Comparison of ENCODE assay signal across 1 mouse cellular context in the genomic region with DNA sequence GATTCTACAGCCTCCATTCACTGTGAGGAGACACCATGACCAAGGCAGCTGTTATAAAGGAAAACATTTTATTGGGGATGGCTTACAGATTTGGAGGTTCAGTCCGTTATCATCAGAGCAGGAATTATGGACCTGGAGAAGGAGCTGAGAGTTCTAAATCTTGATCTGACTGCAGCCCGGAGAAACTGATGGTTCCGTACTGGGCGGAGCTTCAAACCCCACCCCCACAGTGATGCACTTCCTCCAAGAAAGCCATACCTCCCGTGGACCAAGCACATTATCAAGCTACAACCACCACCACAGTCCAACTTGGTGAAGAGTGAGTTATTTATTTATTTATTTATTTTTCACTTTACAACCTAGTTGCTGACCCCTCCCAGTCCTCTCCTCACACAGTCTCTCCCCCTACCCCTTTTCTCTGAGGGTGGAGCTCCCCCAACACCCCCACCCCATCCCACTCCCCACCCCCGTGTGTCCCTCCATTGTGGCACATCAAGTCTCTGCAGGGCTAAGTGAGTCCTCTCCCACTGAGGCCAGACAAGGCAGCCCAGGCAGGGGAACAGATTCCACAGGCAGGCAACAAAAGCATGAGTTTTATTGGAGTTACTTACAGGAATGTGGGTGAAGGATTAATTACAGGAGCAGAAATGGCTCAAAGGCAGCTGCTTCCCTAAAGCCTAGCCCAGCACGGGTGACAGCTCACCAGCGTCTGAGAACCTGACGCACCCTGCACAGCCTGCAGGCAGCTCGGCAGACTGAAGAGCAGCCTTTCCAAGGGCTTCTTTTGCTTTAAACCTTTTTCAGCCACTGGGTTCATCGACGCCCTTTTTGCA.
A peak's percentile ranks its signal among the peaks of the same experiment; 100 is the strongest.
TF ChIP-seq lines count a peak whose summit lies in the region.

No protein-coding gene starts in this region.

TF ChIP-seq in CH12.LX, 34 proteins besides CTCF, POLR2A, EP300 and RAD21 (continued from another document):
- TF ChIP-seq PAX5 (IDR thresholded peaks at IDR 0.05; ENCODE audit: low read length) (no peak), USF2 (conservative IDR thresholded peaks at IDR 0.05; ENCODE audit: low read depth, low read length) (no peak), KAT2A (IDR thresholded peaks at IDR 0.05; ENCODE audit: insufficient replicate concordance, low read length) (no peak), JUND (conservative IDR thresholded peaks at IDR 0.05; ENCODE audit: low read depth, low read length) (no peak), TCF12 (IDR thresholded peaks at IDR 0.05; ENCODE audit: low read depth, low read length) (peak; percentile 78), ZC3H11A (IDR thresholded peaks at IDR 0.05; ENCODE audit: low read depth, low read length) (no peak), MXI1 (IDR thresholded peaks at IDR 0.05; ENCODE audit: low read depth, low read length) (0 out of 2 replicates have a peak, but pooled peaks have one; percentile 50), JUN (IDR thresholded peaks at IDR 0.05; ENCODE audit: insufficient read depth, low read depth, low read length) (no peak), MEF2A (IDR thresholded peaks at IDR 0.05; ENCODE audit: borderline replicate concordance, low read depth, low read length) (no peak)
